Mouse (Mus musculus) forebrain, embryonic 14.5 days (tissue): Measurements from ENCODE around the gene Soat1. TPM values are rescaled to one million over a fixed set of nuclear protein-coding genes. Genes with fewer than 3 reads are reported as not detected.

ENCODE experiments used
- ATAC-seq: fragments of 200-750 bp; cut with Nextera tagmentation; 2 replicates; pipeline ENCODE4 v1.8.0; 2017; ENCODE audit warnings: mild to moderate bottlenecking, moderate library complexity
- DNase-seq: peaks from one replicate; pipeline ENCODE4 v3.0.0-alpha.2; 2015; ENCODE audit warnings: low spot score
- H3K27ac ChIP-seq: fragments of 300-500 bp; sonication (generic); 2 replicates; pipeline ENCODE4 v1.5.1; 2014; ENCODE audit warnings: low read depth, mild to moderate bottlenecking, control low read depth, low read length, moderate library complexity
- H3K27me3 ChIP-seq: fragments of 300-500 bp; sonication (generic); replicated peaks from 2 replicates; pipeline ENCODE4 v1.6.1; 2014; ENCODE audit warnings: low read length, control low read depth, mixed read lengths; ENCODE audit not compliant: control insufficient read depth, insufficient read depth
- H3K36me3 ChIP-seq: fragments of 300-500 bp; sonication (generic); 2 replicates; pipeline ENCODE4 v1.6.1; 2014; ENCODE audit warnings: low read length, control low read depth; ENCODE audit not compliant: control insufficient read depth, insufficient read depth
- H3K4me1 ChIP-seq: fragments of 300-500 bp; sonication (generic); 2 replicates; pipeline ENCODE4 v1.6.1; 2014; ENCODE audit warnings: antibody characterized with exemption, low read length, control low read depth; ENCODE audit not compliant: control insufficient read depth, insufficient read depth
- H3K4me2 ChIP-seq: fragments of 300-500 bp; sonication (generic); 2 replicates; pipeline ENCODE4 v1.6.1; 2014; ENCODE audit warnings: mild to moderate bottlenecking, control low read depth, low read length
- H3K4me3 ChIP-seq: fragments of 300-500 bp; sonication (generic); 2 replicates; pipeline ENCODE4 v1.5.1; 2014; ENCODE audit warnings: low read depth, low read length, control low read depth
- H3K9ac ChIP-seq: fragments of 300-500 bp; sonication (generic); 2 replicates; pipeline ENCODE4 v1.6.1; 2014; ENCODE audit warnings: mild to moderate bottlenecking, low read length, control low read depth, moderate library complexity
- H3K9me3 ChIP-seq: fragments of 300-500 bp; sonication (generic); replicated peaks from 2 replicates; pipeline ENCODE4 v1.6.1; 2016; ENCODE audit warnings: low read length, control low read depth, mixed read lengths; ENCODE audit not compliant: control insufficient read depth
- WGBS: fragments of 180-500 bp; shearing (Covaris S2); extraction: QIAGEN DNeasy Blood & Tissue Kit; methylation state at CpG from one replicate; pipeline ENCODE4 v1.1.7; 2014; 5-methylcytosine and 5-hydroxymethylcytosine counted together
- polyA plus RNA-seq: library from polyadenylated mRNA; unstranded; fragments of >200 nt; fragmentation: Nextera tagmentation; extraction: Ambion mirVana; gene quantifications from 2 replicates; pipeline ENCODE4 v1.2.1, GENCODE M21; 2014

The Soat1 gene
- polyA plus RNA-seq, 1 experiment from 2014 or later = 11.9 TPM

- Histone ChIP-seq H3K4me2 (no peak overlapping the region), H3K4me3 (no peak overlapping the region), H3K27me3 (no peaks in the 10 kb centered on the region), H3K36me3 (peaks cover 9% of the 10 kb centered on the region; the same call in 1 of the 2 replicates), H3K9me3 (no peaks in the 10 kb centered on the region), H3K27ac (no peak overlapping the region), H3K9ac (no peak overlapping the region), H3K4me1 (no peaks in the 10 kb centered on the region; the same call in 1 of the 2 replicates)
- DNase-seq = no peak
- ATAC-seq = no peak
- WGBS = 93% methylated on average over 4 of the region's 4 CpGs
Measured at GRCm38 (mm10) chr1:156425746-156426145, 48.4 kb downstream of the Soat1 start.

- no peaks in the 10 kb centered on the region for H3K9me3 ChIP-seq
- H3K4me1 ChIP-seq = peaks cover 3% of the 10 kb centered on the region; the same call in 1 of the 2 replicates
Measured at GRCm38 (mm10) chr1:156424054-156424453, 50.1 kb downstream of the Soat1 start.

GRCm38 (mm10) chr1:156423493-156423892, 50.6 kb downstream of the Soat1 start:
- H3K4me2 ChIP-seq = no peak overlapping the region
- H3K36me3 ChIP-seq = no peaks in the 10 kb centered on the region
- no peak overlapping the region for H3K9ac ChIP-seq
- H3K9me3 ChIP-seq = no peaks in the 10 kb centered on the region
- 88% methylated on average over 6 of the region's 6 CpGs for WGBS
- peaks cover 3% of the 10 kb centered on the region; the same call in 1 of the 2 replicates for H3K4me1 ChIP-seq
- ATAC-seq (no peak), DNase-seq (no peak)
- H3K27ac ChIP-seq = no peak overlapping the region
- no peaks in the 10 kb centered on the region for H3K27me3 ChIP-seq
- no peak overlapping the region for H3K4me3 ChIP-seq

More at GRCm38 (mm10) chr1:156424054-156424453, 50.1 kb downstream of the Soat1 start:
- Histone ChIP-seq H3K4me3 (no peak overlapping the region), H3K9ac (no peak overlapping the region), H3K4me2 (no peak overlapping the region), H3K27ac (no peak overlapping the region), H3K36me3 (peaks cover 2% of the 10 kb centered on the region; the same call in 1 of the 2 replicates), H3K27me3 (no peaks in the 10 kb centered on the region)
- no peak for ATAC-seq
- 83% methylated on average over 3 of the region's 3 CpGs for WGBS
- no peak for DNase-seq

- H3K9ac ChIP-seq = no peak overlapping the region
- H3K27me3 ChIP-seq = no peaks in the 10 kb centered on the region
- H3K27ac ChIP-seq = no peak overlapping the region
- DNase-seq = no peak
- H3K9me3 ChIP-seq = no peaks in the 10 kb centered on the region
- no peak for ATAC-seq
- no peaks in the 10 kb centered on the region for H3K36me3 ChIP-seq
- H3K4me3 ChIP-seq = no peak overlapping the region
- H3K4me2 ChIP-seq = no peak overlapping the region
- peaks cover 3% of the 10 kb centered on the region; the same call in 1 of the 2 replicates for H3K4me1 ChIP-seq
- 75% methylated on average over 6 of the region's 6 CpGs for whole genome bisulfite sequencing
Measured at GRCm38 (mm10) chr1:156422856-156423255, 51.3 kb downstream of the Soat1 start.

GRCm38 (mm10) chr1:156420671-156421297, 53.3 kb downstream of the Soat1 start, which contains the start of gene Axdnd1:
Gene Axdnd1 (minus strand): TSS chr1:156421159.
- H3K9ac ChIP-seq = peak within 1 kb of the TSS; percentile 59
- no peaks in the 10 kb centered on the region for H3K36me3 ChIP-seq
- no peaks in the 10 kb centered on the region for H3K9me3 ChIP-seq
- H3K27ac ChIP-seq = 0 out of 2 replicates have a peak within 1 kb of the TSS, but pooled peaks have one; percentile 44
- DNase-seq (peak; percentile 93), ATAC-seq (peak; percentile 97)
- H3K4me2 ChIP-seq = peak within 1 kb of the TSS; percentile 67
- WGBS = under 1% methylated on average over 44 of the region's 44 CpGs
- peaks cover 3% of the 10 kb centered on the region; the same call in 1 of the 2 replicates for H3K4me1 ChIP-seq
- no peaks in the 10 kb centered on the region for H3K27me3 ChIP-seq
- peak within 1 kb of the TSS; percentile 60 for H3K4me3 ChIP-seq

GRCm38 (mm10) chr1:156418170-156418569, 56.0 kb downstream of the Soat1 start:
- DNase-seq (peak; percentile 50), ATAC-seq (no peak)
- Histone ChIP-seq H3K9me3 (no peaks in the 10 kb centered on the region), H3K27ac (no peak overlapping the region), H3K27me3 (no peaks in the 10 kb centered on the region), H3K9ac (no peak overlapping the region), H3K4me3 (no peak overlapping the region), H3K36me3 (no peaks in the 10 kb centered on the region), H3K4me2 (no peak overlapping the region), H3K4me1 (peaks cover 3% of the 10 kb centered on the region; the same call in 1 of the 2 replicates)
- 59% methylated on average over 4 of the region's 4 CpGs for WGBS

GRCm38 (mm10) chr1:156408521-156408920, 65.6 kb downstream of the Soat1 start:
- Histone ChIP-seq H3K36me3 (no peaks in the 10 kb centered on the region), H3K4me1 (no peaks in the 10 kb centered on the region), H3K9me3 (no peaks in the 10 kb centered on the region), H3K9ac (no peak overlapping the region), H3K4me2 (no peak overlapping the region), H3K27me3 (no peaks in the 10 kb centered on the region), H3K4me3 (no peak overlapping the region), H3K27ac (no peak overlapping the region)
- WGBS = 70% methylated on average over 4 of the region's 4 CpGs
- ATAC-seq = no peak
- no peak for DNase-seq

- Histone ChIP-seq H3K9ac (no peak overlapping the region), H3K27ac (no peak overlapping the region), H3K36me3 (no peaks in the 10 kb centered on the region), H3K4me1 (no peaks in the 10 kb centered on the region), H3K9me3 (no peaks in the 10 kb centered on the region), H3K4me3 (no peak overlapping the region), H3K4me2 (no peak overlapping the region), H3K27me3 (no peaks in the 10 kb centered on the region)
- no peak for ATAC-seq
- WGBS = 85% methylated on average over 3 of the region's 3 CpGs
- DNase-seq = no peak
Measured at GRCm38 (mm10) chr1:156408004-156408403, 66.1 kb downstream of the Soat1 start.

GRCm38 (mm10) chr1:156403251-156403650, 70.9 kb downstream of the Soat1 start:
- WGBS = 36% methylated on average over 10 of the region's 10 CpGs

More at GRCm38 (mm10) chr1:156403251-156403650, 70.9 kb downstream of the Soat1 start:
- no peak overlapping the region for H3K27ac ChIP-seq
- no peaks in the 10 kb centered on the region for H3K9me3 ChIP-seq
- H3K27me3 ChIP-seq = no peaks in the 10 kb centered on the region
- no peaks in the 10 kb centered on the region for H3K36me3 ChIP-seq
- no peak overlapping the region for H3K4me2 ChIP-seq
- H3K4me1 ChIP-seq = no peaks in the 10 kb centered on the region
- ATAC-seq (no peak), DNase-seq (no peak)
- no peak overlapping the region for H3K9ac ChIP-seq
- H3K4me3 ChIP-seq = no peak overlapping the region
